Mouse (Mus musculus): ENCODE data around the gene Rassf6. TPM values are rescaled to one million over a fixed set of nuclear protein-coding genes. Genes with fewer than 3 reads are reported as not detected.

The Rassf6 gene
- polyA plus RNA-seq (2012; rRNA removed), result 0.22 and 0.55 TPM in 2 replicates

DNA sequence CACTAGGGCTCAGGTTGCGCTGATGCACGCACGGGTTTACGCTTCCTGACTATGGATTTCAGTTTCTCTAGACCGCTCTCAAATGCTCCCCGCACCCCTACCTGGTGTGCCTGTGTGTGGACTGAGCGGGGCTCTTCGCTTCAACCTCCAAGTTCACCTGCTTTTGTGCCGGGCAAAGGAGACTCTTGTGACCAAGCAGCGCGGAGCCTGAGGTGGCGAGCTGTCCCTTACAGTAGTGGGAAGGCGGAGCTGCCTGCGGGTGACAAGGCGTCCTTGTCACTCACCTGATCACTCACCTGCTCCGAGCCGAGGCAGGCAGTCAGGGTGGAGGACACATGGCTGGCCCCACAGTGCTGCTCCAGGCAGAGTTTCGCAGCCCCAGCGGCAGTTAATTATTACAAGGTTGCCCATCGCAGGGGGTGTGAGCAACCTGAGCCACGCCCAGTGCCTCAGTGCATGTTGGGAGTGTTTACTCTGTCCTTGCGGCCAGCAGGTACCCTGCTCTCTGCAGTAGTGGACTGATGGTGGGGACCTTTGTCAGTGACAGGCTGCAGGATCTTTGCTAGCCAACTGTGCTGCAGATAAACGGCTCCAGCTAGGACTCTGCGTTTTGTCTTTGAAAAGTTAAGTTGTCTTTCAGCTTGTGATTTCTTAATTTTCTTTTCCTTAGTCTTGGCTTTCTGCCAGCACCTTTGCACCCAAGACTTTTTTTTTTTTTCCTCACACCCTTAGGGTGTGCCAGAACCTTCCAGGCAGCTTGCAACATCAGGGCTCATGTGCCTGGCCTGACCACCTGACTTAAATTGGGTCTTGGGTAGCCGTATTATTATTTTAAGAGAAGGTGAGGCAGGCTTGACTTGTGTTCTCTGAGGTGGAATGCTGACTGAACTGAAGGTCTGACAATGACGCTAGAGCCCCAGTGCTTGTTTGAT is at the start of gene Rassf6:
Gene Rassf6, minus strand, starts transcription at position 372 of the 932 bp plus-strand sequence.
- H3K27me3 ChIP-seq (ENCODE audit: control insufficient read depth, insufficient read depth, low read length), result no peaks in the 10 kb centered on the region
- H3K4me1 ChIP-seq (ENCODE audit: control insufficient read depth, insufficient read depth, insufficient read length), result no peaks in the 10 kb centered on the region; the same call in 1 of the 2 replicates
- H3K4me3 ChIP-seq (ENCODE audit: extremely low read depth, insufficient read depth, insufficient read length), result peak within 1 kb of the TSS; percentile 56
- no peak for TF ChIP-seq CTCF (IDR thresholded peaks at IDR 0.05; ENCODE audit: extremely low read depth, insufficient read depth, insufficient read length, insufficient replicate concordance)
- no peak for TF ChIP-seq POLR2A (IDR thresholded peaks at IDR 0.05; ENCODE audit: low read depth, low read length)
- peak in 1 of 2 experiments; percentile 16 for DNase-seq (ENCODE audit: low read depth in 1 of 2, low spot score in 2 of 2)
- WGBS, result 13% methylated on average over 26 of the region's 26 CpGs
- H3K36me3 ChIP-seq (ENCODE audit: control insufficient read depth, insufficient read depth, low read length), result no peaks in the 10 kb centered on the region
- no peak within 1 kb of the TSS for H3K27ac ChIP-seq (ENCODE audit: insufficient read depth, low read length)

DNA sequence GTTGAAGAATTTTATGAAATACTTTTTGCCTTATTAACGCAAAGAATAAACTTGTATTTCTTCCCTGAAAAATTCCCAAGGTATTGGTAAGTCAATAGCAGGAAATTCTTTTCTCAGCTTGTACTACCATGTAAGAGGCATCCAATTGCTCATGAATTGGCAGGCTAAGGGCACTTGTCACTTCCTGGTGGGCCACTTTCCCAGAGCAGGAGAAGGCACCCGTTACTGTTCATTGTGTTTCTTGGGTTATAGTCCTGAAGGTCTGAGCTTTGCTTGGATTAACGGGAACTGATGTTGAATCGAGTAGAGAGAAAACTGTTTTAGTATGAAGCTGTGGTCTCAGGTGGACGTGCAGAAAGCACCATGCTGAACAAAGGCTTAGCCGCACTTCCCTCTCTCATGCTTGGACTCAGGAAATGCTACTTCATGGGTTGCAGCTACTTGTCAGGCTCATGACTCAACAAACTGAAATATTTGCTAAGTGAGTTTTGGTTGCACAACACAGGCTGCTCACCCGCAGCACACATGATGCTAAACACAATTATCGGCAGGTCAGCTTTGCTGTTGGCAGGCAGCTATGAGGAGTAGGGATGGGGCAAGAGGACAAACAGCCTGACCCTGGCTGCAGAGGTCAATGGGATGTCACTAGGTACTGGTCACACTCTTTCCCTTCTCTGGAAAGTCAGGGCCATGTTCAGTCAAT is 49.1 kb upstream of the Rassf6 start:
- no peaks in the 10 kb centered on the region for H3K36me3 ChIP-seq (ENCODE audit: control insufficient read depth, insufficient read depth, low read length)
- no peak overlapping the region for H3K4me3 ChIP-seq (ENCODE audit: extremely low read depth, insufficient read depth, insufficient read length)
- 24% methylated on average over 8 of the region's 8 CpGs for WGBS
- TF ChIP-seq CTCF (IDR thresholded peaks at IDR 0.05; ENCODE audit: extremely low read depth, insufficient read depth, insufficient read length, insufficient replicate concordance) (no peak), POLR2A (IDR thresholded peaks at IDR 0.05; ENCODE audit: low read depth, low read length) (no peak)
- DNase-seq (ENCODE audit: low read depth in 1 of 2, low spot score in 2 of 2), result no peak
- H3K27me3 ChIP-seq (ENCODE audit: control insufficient read depth, insufficient read depth, low read length), result no peaks in the 10 kb centered on the region
- H3K27ac ChIP-seq (ENCODE audit: insufficient read depth, low read length), result no peak overlapping the region
- H3K4me1 ChIP-seq (ENCODE audit: control insufficient read depth, insufficient read depth, insufficient read length), result no peaks in the 10 kb centered on the region

DNA sequence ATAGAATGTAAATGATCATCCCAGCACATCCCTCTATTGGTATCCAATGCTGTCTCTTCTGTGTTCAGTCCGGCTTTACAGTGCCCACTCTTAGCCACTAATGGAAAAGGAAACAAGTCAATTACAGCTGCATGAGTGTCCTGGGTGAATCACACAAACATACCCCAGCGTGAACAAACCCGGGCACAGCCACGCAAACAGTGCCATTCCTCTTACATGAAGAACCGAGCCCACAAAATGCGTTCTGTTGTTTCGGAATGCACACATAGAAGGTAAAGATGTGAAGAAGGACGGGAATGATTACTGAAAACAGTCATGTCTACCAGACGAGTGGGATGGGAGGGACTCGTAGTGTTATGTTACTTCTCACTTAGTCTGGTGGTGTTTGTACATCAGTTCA is 47.5 kb upstream of the Rassf6 start:
- TF ChIP-seq POLR2A (IDR thresholded peaks at IDR 0.05; ENCODE audit: low read depth, low read length) (no peak), CTCF (IDR thresholded peaks at IDR 0.05; ENCODE audit: extremely low read depth, insufficient read depth, insufficient read length, insufficient replicate concordance) (no peak)
- no peaks in the 10 kb centered on the region for H3K4me1 ChIP-seq (ENCODE audit: control insufficient read depth, insufficient read depth, insufficient read length)
- DNase-seq (ENCODE audit: low read depth in 1 of 2, low spot score in 2 of 2), result no peak
- H3K36me3 ChIP-seq (ENCODE audit: control insufficient read depth, insufficient read depth, low read length), result no peaks in the 10 kb centered on the region
- no peaks in the 10 kb centered on the region for H3K27me3 ChIP-seq (ENCODE audit: control insufficient read depth, insufficient read depth, low read length)
- H3K27ac ChIP-seq (ENCODE audit: insufficient read depth, low read length), result no peak overlapping the region
- no peak overlapping the region for H3K4me3 ChIP-seq (ENCODE audit: extremely low read depth, insufficient read depth, insufficient read length)
- WGBS, result 94% methylated on average over 10 of the region's 10 CpGs

DNA sequence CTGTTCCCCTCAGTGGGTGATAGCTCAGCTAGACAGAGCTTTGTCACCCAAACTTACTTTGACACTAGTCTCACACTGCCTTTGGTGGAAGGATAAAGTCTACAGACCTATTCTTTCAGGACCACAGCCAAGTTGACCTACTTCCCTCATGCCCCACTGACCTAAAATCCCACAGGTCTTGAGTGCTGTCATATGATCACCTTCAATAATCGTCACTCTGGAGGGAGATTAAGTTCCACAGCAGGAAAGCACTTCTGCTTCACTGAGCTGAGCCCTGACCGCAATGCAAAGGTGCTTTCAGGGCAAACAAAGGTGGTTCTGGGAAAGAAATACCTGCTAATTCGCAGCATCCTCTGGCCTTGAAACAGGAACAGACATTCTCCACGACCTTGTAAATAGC is 44.5 kb upstream of the Rassf6 start:
- no peak for DNase-seq (ENCODE audit: low read depth in 1 of 2, low spot score in 2 of 2)
- no peak for TF ChIP-seq POLR2A (IDR thresholded peaks at IDR 0.05; ENCODE audit: low read depth, low read length)
- TF ChIP-seq CTCF (IDR thresholded peaks at IDR 0.05; ENCODE audit: extremely low read depth, insufficient read depth, insufficient read length, insufficient replicate concordance), result no peak
- Histone ChIP-seq H3K4me3 (ENCODE audit: extremely low read depth, insufficient read depth, insufficient read length) (no peak overlapping the region), H3K27ac (ENCODE audit: insufficient read depth, low read length) (no peak overlapping the region), H3K36me3 (ENCODE audit: control insufficient read depth, insufficient read depth, low read length) (no peaks in the 10 kb centered on the region), H3K27me3 (ENCODE audit: control insufficient read depth, insufficient read depth, low read length) (no peaks in the 10 kb centered on the region), H3K4me1 (ENCODE audit: control insufficient read depth, insufficient read depth, insufficient read length) (no peaks in the 10 kb centered on the region)
- 63% methylated on average over 4 of the region's 4 CpGs for WGBS

DNA sequence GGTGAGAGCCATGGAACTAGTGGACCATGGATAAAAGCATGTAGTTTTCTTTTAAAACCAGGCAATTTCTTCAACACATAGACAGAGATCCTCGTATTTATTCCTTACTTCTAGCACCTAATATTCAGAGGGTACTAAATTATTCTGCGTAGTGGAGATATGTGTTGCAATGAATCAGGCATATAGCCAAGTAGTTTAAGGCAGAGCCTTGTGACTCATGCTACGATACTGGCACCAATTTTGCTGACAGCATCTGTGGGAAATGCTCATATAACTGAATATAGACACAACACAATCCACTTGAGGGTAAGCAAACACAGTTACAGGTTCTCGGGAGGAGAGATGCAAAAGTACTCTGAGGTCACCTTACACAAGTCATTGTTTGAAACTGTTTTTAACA is 41.4 kb upstream of the Rassf6 start:
- Histone ChIP-seq H3K4me3 (ENCODE audit: extremely low read depth, insufficient read depth, insufficient read length) (no peak overlapping the region), H3K4me1 (ENCODE audit: control insufficient read depth, insufficient read depth, insufficient read length) (no peaks in the 10 kb centered on the region), H3K27me3 (ENCODE audit: control insufficient read depth, insufficient read depth, low read length) (no peaks in the 10 kb centered on the region), H3K36me3 (ENCODE audit: control insufficient read depth, insufficient read depth, low read length) (no peaks in the 10 kb centered on the region), H3K27ac (ENCODE audit: insufficient read depth, low read length) (no peak overlapping the region)
- DNase-seq (ENCODE audit: low read depth in 1 of 2, low spot score in 2 of 2), result no peak
- TF ChIP-seq CTCF (IDR thresholded peaks at IDR 0.05; ENCODE audit: extremely low read depth, insufficient read depth, insufficient read length, insufficient replicate concordance), result no peak
- no peak for TF ChIP-seq POLR2A (IDR thresholded peaks at IDR 0.05; ENCODE audit: low read depth, low read length)
- WGBS, result 79% methylated on average over 4 of the region's 4 CpGs

DNA sequence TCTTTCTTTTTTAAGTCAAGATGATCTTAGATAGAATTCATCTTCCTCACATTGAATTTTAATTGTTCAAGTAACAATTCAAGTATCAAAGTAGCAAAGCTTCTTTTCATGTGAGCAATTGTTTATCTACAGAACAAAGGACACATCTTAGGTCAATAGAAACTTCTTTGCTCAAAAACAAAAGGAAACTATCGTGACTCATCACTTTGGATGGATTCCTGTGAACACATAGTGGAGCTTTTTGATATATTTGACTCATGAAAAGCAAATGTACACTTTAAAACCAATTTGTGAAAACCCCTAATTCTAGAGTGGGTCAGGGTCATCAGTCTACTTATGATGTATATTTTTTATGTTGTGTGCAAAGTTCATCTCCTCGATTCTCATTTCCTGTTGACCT is 37.1 kb upstream of the Rassf6 start:
- H3K4me3 ChIP-seq (ENCODE audit: extremely low read depth, insufficient read depth, insufficient read length), result no peak overlapping the region
- TF ChIP-seq CTCF (IDR thresholded peaks at IDR 0.05; ENCODE audit: extremely low read depth, insufficient read depth, insufficient read length, insufficient replicate concordance) (no peak), POLR2A (IDR thresholded peaks at IDR 0.05; ENCODE audit: low read depth, low read length) (no peak)
- H3K4me1 ChIP-seq (ENCODE audit: control insufficient read depth, insufficient read depth, insufficient read length), result no peaks in the 10 kb centered on the region
- no peak for DNase-seq (ENCODE audit: low read depth in 1 of 2, low spot score in 2 of 2)
- WGBS, result 62% methylated on average over 2 of the region's 2 CpGs
- no peaks in the 10 kb centered on the region for H3K36me3 ChIP-seq (ENCODE audit: control insufficient read depth, insufficient read depth, low read length)
- no peaks in the 10 kb centered on the region for H3K27me3 ChIP-seq (ENCODE audit: control insufficient read depth, insufficient read depth, low read length)
- no peak overlapping the region for H3K27ac ChIP-seq (ENCODE audit: insufficient read depth, low read length)

Data from spleen, adult 2 months (tissue).